Mouse (Mus musculus) testis, adult 2 months (tissue): ENCODE results near the gene Dcps.

Experiments used
- CTCF ChIP-seq: fragments of 200-500 bp; IDR thresholded peaks from 2 replicates; pipeline ENCODE4 v1.5.1; 2012; ENCODE audit warnings: low read depth, mild to moderate bottlenecking, inconsistent platforms, low read length, moderate library complexity; ENCODE audit not compliant: control insufficient read depth, insufficient read depth, insufficient replicate concordance
- POLR2A ChIP-seq: fragments of 200-500 bp; IDR thresholded peaks from 2 replicates; pipeline ENCODE4 v1.6.1; 2012; ENCODE audit warnings: low read depth, mild to moderate bottlenecking, inconsistent platforms, low read length, moderate library complexity; ENCODE audit not compliant: control insufficient read depth

GRCm38 (mm10) chr9:35217963-35218362 lies 42.1 kb upstream of the Dcps start:
- TF ChIP-seq CTCF, result no peak
- no peak for TF ChIP-seq POLR2A
